Mouse (Mus musculus) forebrain, postnatal 0 days (tissue): ENCODE results near the gene Gcm2. TPM values are rescaled to one million over a fixed set of nuclear protein-coding genes. Genes with fewer than 3 reads are reported as not detected.

Source experiments
- ATAC-seq: fragments of 200-750 bp; cut with Nextera tagmentation; 2 replicates; pipeline ENCODE4 v1.8.0; 2017; ENCODE audit warnings: mild to moderate bottlenecking, moderate library complexity
- DNase-seq: peaks from one replicate; pipeline ENCODE4 v3.0.0-alpha.2; 2015
- H3K27ac ChIP-seq: fragments of 300-500 bp; sonication (generic); 2 replicates; pipeline ENCODE4 v1.5.1; 2014; ENCODE audit warnings: low read depth, mild to moderate bottlenecking, antibody characterized with exemption, low read length, moderate library complexity, mixed read lengths
- H3K27me3 ChIP-seq: fragments of 300-500 bp; sonication (generic); 2 replicates; pipeline ENCODE4 v1.6.1; 2014; ENCODE audit warnings: mild to moderate bottlenecking, low read length, mixed read lengths; ENCODE audit not compliant: insufficient read depth
- H3K36me3 ChIP-seq: fragments of 300-500 bp; sonication (generic); 2 replicates; pipeline ENCODE4 v1.6.1; 2014; ENCODE audit warnings: mild to moderate bottlenecking, moderate library complexity; ENCODE audit not compliant: insufficient read depth
- H3K4me1 ChIP-seq: fragments of 300-500 bp; sonication (generic); 2 replicates; pipeline ENCODE4 v1.6.1; 2014; ENCODE audit warnings: antibody characterized with exemption; ENCODE audit not compliant: insufficient read depth
- H3K4me2 ChIP-seq: fragments of 300-500 bp; sonication (generic); 2 replicates; pipeline ENCODE4 v1.6.1; 2014; ENCODE audit warnings: low read depth, mild to moderate bottlenecking, moderate library complexity
- H3K4me3 ChIP-seq: fragments of 300-500 bp; sonication (generic); 2 replicates; pipeline ENCODE4 v1.5.1; 2014; ENCODE audit warnings: low read depth, low read length, mixed read lengths
- H3K9ac ChIP-seq: fragments of 300-500 bp; sonication (generic); 2 replicates; pipeline ENCODE4 v1.6.1; 2014; ENCODE audit warnings: mild to moderate bottlenecking
- H3K9me3 ChIP-seq: fragments of 300-500 bp; sonication (generic); 2 replicates; pipeline ENCODE4 v1.6.1; 2016; ENCODE audit warnings: low read length
- CTCF ChIP-seq: sonication (generic); IDR thresholded peaks from 2 replicates; pipeline ENCODE4 v1.5.1; 2016; ENCODE audit warnings: antibody characterized with exemption, control low read depth, low read depth
- WGBS: fragments of 180-500 bp; shearing (Covaris S2); extraction: QIAGEN DNeasy Blood & Tissue Kit; methylation state at CpG from one replicate; pipeline ENCODE4 v1.1.7; 2014; 5-methylcytosine and 5-hydroxymethylcytosine counted together
- polyA plus RNA-seq: library from polyadenylated mRNA; unstranded; fragments of >200 nt; fragmentation: Nextera tagmentation; extraction: Ambion mirVana; gene quantifications from 2 replicates; pipeline ENCODE4 v1.2.1, GENCODE M21; 2015
- total RNA-seq: library from RNA; depleted of rRNA; stranded (reverse); fragments of >200 nt; gene quantifications from 2 replicates; pipeline ENCODE4 v1.2.3, GENCODE M21; 2014; rRNA removed

Gene Gcm2
- total and polyA plus RNA-seq, 2 experiments from 2014 or later = not detected

DNA sequence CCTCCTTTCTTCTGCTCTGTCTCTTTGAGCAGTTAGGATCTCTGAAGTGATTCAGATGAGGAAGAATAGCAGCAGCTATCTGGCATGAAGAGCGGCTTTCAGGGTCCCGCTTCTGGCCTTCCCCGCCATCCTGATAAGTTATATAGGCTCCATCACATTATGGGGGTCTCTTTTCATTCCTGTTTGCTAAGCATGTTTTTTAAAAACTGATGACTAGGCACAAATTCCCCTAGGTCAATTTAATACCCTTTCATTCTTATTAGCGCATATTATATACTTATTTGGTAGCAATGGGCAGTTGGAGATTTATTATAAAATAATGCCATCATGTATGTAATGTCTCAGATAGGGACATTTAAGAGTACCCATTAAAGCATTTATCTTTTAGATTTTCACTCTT lies 43.2 kb downstream of the Gcm2 start:
- Histone ChIP-seq H3K4me1 (no peaks in the 10 kb centered on the region), H3K27ac (no peak overlapping the region), H3K27me3 (no peaks in the 10 kb centered on the region), H3K4me2 (no peak overlapping the region), H3K36me3 (no peaks in the 10 kb centered on the region), H3K9me3 (no peaks in the 10 kb centered on the region), H3K9ac (no peak overlapping the region), H3K4me3 (no peak overlapping the region)
- DNase-seq (no peak), ATAC-seq (no peak)
- 96% methylated on average over 4 of the region's 4 CpGs for WGBS
- TF ChIP-seq CTCF = no peak

DNA sequence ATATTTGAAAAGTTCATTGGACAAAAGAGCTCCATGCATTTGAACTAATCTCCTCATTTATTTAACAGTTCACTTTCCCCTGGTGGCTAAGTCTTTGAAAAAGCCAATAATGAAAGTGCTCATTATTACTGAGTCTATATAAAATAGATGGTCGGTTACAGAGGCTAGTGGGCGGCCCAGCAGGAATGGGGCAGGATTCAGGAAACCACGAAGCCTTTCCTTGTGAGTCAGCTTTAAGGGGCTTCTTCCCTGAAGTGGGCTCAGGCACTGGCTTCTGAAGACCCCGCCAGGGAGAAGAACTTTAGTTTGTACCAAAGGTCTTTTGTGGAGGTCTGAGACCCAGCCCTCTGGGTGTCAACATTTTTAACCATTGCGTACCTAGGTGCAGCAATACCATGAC lies 58.9 kb downstream of the Gcm2 start:
- WGBS = 9% methylated on average over 5 of the region's 5 CpGs
- H3K9me3 ChIP-seq = no peaks in the 10 kb centered on the region
- no peak overlapping the region for H3K9ac ChIP-seq
- H3K27me3 ChIP-seq = no peaks in the 10 kb centered on the region
- no peak for TF ChIP-seq CTCF
- H3K27ac ChIP-seq = no peak overlapping the region
- no peak overlapping the region for H3K4me2 ChIP-seq
- no peak overlapping the region for H3K4me3 ChIP-seq
- no peak for ATAC-seq
- no peaks in the 10 kb centered on the region for H3K36me3 ChIP-seq
- no peak for DNase-seq
- no peaks in the 10 kb centered on the region for H3K4me1 ChIP-seq

Other genes starting within 250 kb of the Gcm2 start
- 42.9 and 45.9 TPM in 2 replicates for gene Pak1ip1, start 110.0 kb downstream of the Gcm2 start, total RNA-seq
- 49.4 and 52.5 TPM in 2 replicates for gene Pak1ip1, start 110.0 kb downstream of the Gcm2 start, polyA plus RNA-seq
- 43.2 and 53.2 TPM in 2 replicates for gene Tmem14c, start 94.7 kb downstream of the Gcm2 start, total RNA-seq
- 121 and 127 TPM in 2 replicates for gene Tmem14c, start 94.7 kb downstream of the Gcm2 start, polyA plus RNA-seq
- 1.5 and 2.3 TPM in 2 replicates for gene Mak, start 31.3 kb downstream of the Gcm2 start, total RNA-seq
- gene Mak, start 31.3 kb downstream of the Gcm2 start, polyA plus RNA-seq = 1.2 and 1.9 TPM in 2 replicates
- not detected in 2 replicates for gene Sycp2l, start 3.3 kb upstream of the Gcm2 start, total RNA-seq
- gene Sycp2l, start 3.3 kb upstream of the Gcm2 start, polyA plus RNA-seq = not detected in 2 replicates
- gene Elovl2, start 109.4 kb upstream of the Gcm2 start, total RNA-seq = 24.0 and 30.0 TPM in 2 replicates
- 24.6 and 31.5 TPM in 2 replicates for gene Elovl2, start 109.4 kb upstream of the Gcm2 start, polyA plus RNA-seq
- 53.2 and 58.1 TPM in 2 replicates for gene Smim13, start 138.8 kb upstream of the Gcm2 start, total RNA-seq
- gene Smim13, start 138.8 kb upstream of the Gcm2 start, polyA plus RNA-seq = 21.6 and 28.1 TPM in 2 replicates
- gene Gm17364, start 162.9 kb upstream of the Gcm2 start, total RNA-seq = not detected in 2 replicates
- gene Gm17364, start 162.9 kb upstream of the Gcm2 start, polyA plus RNA-seq = not detected in 2 replicates